Mouse (Mus musculus) cerebellum, adult 9-11 months (tissue): ENCODE results near the gene Rhoh.
A peak's percentile ranks its signal among the peaks of the same experiment; 100 is the strongest.

Experiments used
- DNase-seq: peaks from one replicate; pipeline ENCODE4 v3.0.0; 2022

Rhoh gene

DNA sequence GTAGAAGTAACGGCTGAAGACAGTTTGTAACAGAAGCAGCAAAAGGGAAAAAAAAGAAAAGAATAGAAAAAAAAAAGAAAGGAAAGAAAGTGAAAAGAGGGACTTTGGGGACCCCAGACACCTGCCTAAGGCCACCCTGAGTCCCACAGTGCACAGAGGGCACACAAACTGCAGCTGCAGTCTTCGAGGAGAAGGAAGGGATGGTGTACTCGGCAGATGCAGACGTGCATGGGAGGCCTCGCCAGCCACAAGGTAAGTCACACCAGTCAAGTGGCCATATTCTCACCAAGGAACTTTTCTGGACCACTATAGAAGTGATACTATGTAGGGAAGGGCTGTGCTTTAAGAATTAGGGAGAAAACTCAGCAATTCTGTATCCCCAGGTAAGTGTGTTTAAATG is 73.8 kb downstream of the Rhoh start, which contains the start of gene Chrna9:
Gene Chrna9 (plus strand): TSS at position 139 of the 400 bp plus-strand sequence.
- DNase-seq = no peak

DNA sequence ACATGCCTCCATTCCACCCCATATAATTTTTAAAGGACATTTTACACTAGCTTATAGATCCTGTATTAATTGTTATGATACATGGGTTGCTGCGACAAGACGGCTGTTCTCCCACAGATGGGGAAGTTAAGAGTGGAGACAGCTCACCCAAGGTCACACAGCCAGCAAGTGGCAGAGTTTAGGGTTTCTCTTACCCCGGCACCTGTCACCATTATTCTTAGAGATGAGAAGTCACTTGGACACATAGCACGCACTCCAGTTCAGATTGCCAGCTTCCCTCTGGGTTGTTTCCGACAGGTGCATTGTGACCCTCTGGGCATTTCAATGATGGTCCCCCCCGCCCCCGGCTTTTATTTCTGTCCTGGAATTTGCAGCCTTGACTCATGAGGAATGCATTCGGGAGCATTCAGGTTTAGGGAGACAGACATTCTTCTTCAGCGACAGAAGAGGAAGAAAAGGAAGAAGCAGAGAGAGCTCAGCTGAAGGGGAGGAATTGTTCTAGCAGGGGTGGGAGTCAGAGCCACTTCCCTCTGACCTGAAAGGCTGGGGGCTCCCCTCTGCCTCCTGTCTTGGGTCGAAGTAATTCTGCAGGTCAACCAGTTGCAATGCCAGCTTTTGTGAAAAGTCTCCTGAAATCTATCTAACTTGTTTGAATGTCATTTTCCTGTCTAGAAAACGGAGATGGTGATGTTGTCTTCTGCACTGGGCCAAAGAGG is 76.2 kb downstream of the Rhoh start:
- no peak for DNase-seq

DNA sequence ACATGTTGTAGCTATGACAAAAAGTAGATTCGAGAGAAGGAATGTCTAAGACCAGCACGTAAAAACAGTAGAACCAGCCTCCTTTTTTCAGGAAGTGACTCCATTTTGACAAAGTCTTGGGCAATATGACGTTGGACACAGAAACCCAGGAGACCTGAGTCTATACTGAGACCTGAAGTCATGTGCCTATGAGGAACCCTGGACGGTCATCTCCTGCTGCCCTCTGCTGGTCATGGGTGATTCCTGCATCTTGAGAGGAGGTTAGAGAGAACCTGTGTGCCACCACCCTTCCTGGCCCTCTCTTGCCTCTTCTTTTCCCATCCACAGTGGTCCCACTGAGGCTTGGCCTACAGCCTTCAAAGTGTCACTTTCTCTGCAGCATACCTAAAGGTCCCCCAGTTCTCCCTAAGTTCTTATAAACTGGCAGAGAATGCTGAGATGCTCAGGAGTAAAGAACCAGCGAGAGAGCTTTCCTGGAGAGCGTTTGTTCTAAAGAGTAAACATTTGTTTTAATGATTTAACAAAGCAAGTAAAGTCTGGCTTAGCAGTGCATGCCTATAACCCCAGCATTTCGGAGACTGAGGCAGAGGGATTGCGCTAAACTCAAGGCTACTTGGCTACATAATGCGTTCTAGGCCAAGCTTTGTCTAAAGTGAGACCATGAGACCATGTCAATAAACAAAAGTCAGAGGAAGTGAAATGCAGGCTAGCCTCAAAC is 77.1 kb downstream of the Rhoh start:
- peak; percentile 40 for DNase-seq

DNA sequence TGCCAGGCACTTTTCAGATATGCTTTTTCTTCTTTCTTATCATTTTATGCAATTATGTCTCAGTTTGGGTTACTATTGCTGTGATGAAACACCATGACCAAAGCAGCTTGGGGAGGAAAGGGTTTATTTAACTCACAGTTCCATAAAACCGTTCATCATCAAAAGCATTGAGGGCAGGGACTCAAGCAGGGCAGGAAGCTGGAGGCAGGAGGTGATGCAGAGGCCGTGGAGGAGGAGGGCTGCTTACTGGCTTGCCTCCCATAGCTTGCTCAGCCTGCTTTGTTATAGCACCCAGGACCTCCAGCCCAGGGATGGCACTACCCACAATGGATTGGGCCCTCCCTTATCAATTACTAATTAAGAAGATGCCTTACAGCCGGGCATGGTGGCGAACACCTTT is 80.1 kb downstream of the Rhoh start:
- no peak for DNase-seq
